In genomic region chr13:12412016-12412415, GRCm38 (mm10) we compare ENCODE assay signal across 10 mouse cellular contexts. TPM values are rescaled to one million over a fixed set of nuclear protein-coding genes. Genes with fewer than 3 reads are reported as not detected.
DNase-seq lines count a peak whose midpoint lies in the region; ATAC-seq and TF ChIP-seq lines count a peak whose summit lies in the region.
"Had no signal": no experiment of that assay in that cellular context is flagged by ENCODE, and none has a peak within 500 bp of the region (broad histone marks: within the 10 kb centered on the region; RNA-seq: fewer than 3 reads in every experiment).

No protein-coding gene starts in this region.

- peak; percentile 14 for DNase-seq in left cerebral cortex, adult 11 months (ENCODE audit: low spot score)
- DNase-seq in left cerebral cortex, adult 2 months (ENCODE audit: extremely low spot score in 1 of 2, low spot score in 2 of 2) = no peak
- DNase-seq in c-Kit-positive CD71-negative TER-119-negative erythroid progenitor cells, embryonic 14.5 days (ENCODE audit: low read depth) = peak; percentile 55
- peak; percentile 26 for DNase-seq in liver, embryonic 13.5 days
- peak; percentile 22 to 38 for DNase-seq in natural killer cell, adult 2 months (ENCODE audit: low spot score in 2 of 2)
- DNase-seq in layer of hippocampus, adult 2 months (ENCODE audit: low spot score in 2 of 2) = no peak
- DNase-seq in cerebellum, adult 9-11 months = no peak
- DNase-seq: gastrocnemius, postnatal 14 days had no signal

- no peak overlapping the region for H3K4me2 ChIP-seq in liver, embryonic 13.5 days

- peaks cover 78% of the 10 kb centered on the region for H3K36me3 ChIP-seq in liver, embryonic 13.5 days

- TF ChIP-seq CTCF in left cerebral cortex, adult 2 months (IDR thresholded peaks at IDR 0.05) = no peak
- TF ChIP-seq CTCF in layer of hippocampus, adult 2 months (conservative IDR thresholded peaks at IDR 0.05) = no peak

- no peak overlapping the region for H3K9ac ChIP-seq in liver, embryonic 13.5 days

- H3K27ac ChIP-seq in left cerebral cortex, adult 2 months = no peak overlapping the region
- H3K27ac ChIP-seq in liver, embryonic 13.5 days = no peak overlapping the region
- H3K27ac ChIP-seq in layer of hippocampus, adult 2 months = no peak overlapping the region

- 17% methylated on average over 8 of the region's 8 CpGs for WGBS in liver, embryonic 13.5 days (ENCODE audit: insufficient replicate concordance)

- no peaks in the 10 kb centered on the region for H3K4me1 ChIP-seq in liver, embryonic 13.5 days (replicated peaks)

- no peak overlapping the region for H3K4me3 ChIP-seq in left cerebral cortex, adult 2 months
- no peak overlapping the region for H3K4me3 ChIP-seq in liver, embryonic 13.5 days (replicated peaks)
- H3K4me3 ChIP-seq in layer of hippocampus, adult 2 months = no peak overlapping the region

- intact Hi-C loops in left cerebral cortex, adult 2 months (cut with DNase I) = no loop called here

- H3K9me3 ChIP-seq in liver, embryonic 13.5 days (replicated peaks) = no peaks in the 10 kb centered on the region

- ATAC-seq in liver, embryonic 13.5 days (ENCODE audit: low read depth) = peak; percentile 77
- ATAC-seq: intestine, embryonic 16.5 days; Patski had no signal

- no peaks in the 10 kb centered on the region for H3K27me3 ChIP-seq in liver, embryonic 13.5 days
- H3K27me3 ChIP-seq: Patski had no signal

RNA-seq across cellular contexts. Expression of gene Heatr1, which starts 17.2 kb away (rescaled TPM):
- total RNA-seq in left cerebral cortex, adult 2 months (2021) = 10 to 100 TPM; 28.3 to 35.5 TPM
- polyA plus RNA-seq in liver, embryonic 13.5 days (2015; fragmentation: Nextera tagmentation; extraction: Ambion mirVana) = 14.5 and 20.8 TPM in 2 replicates
- total RNA-seq in layer of hippocampus, adult 2 months (2021) = 10 to 100 TPM; 28.9 to 36.9 TPM

RNA-seq across cellular contexts. Expression of gene Lgals8, which starts 52.7 kb away (rescaled TPM):
- 10 to 100 TPM; 32.7 to 37.0 TPM for total RNA-seq in left cerebral cortex, adult 2 months (2021)
- polyA plus RNA-seq in liver, embryonic 13.5 days (2015; fragmentation: Nextera tagmentation; extraction: Ambion mirVana) = 12.7 and 14.6 TPM in 2 replicates
- 10 to 100 TPM; 35.1 to 37.2 TPM for total RNA-seq in layer of hippocampus, adult 2 months (2021)

Comparison
In these comparisons a context has a peak if more than half of its experiments do, and no peak if none do; other contexts are left out.
1. DNase-seq: peak in left cerebral cortex, adult 11 months (single experiment), c-Kit-positive CD71-negative TER-119-negative erythroid progenitor cells, embryonic 14.5 days (single experiment), liver, embryonic 13.5 days (single experiment) and natural killer cell, adult 2 months (2 of 2); none in left cerebral cortex, adult 2 months (0 of 2), layer of hippocampus, adult 2 months (0 of 2) and cerebellum, adult 9-11 months (single experiment).